In genomic region chr13:62926479-62926878, GRCm38 (mm10) we compare ENCODE assay signal across 8 mouse cellular contexts. TPM values are rescaled to one million over a fixed set of nuclear protein-coding genes. Genes with fewer than 3 reads are reported as not detected.
DNase-seq lines count a peak whose midpoint lies in the region; ATAC-seq and TF ChIP-seq lines count a peak whose summit lies in the region.

No protein-coding gene starts in this region.

- H3K4me3 ChIP-seq in cerebellum, adult 2 months (replicated peaks; ENCODE audit: insufficient read depth, low read depth, low read length), result no peak overlapping the region
- no peak overlapping the region for H3K4me3 ChIP-seq in heart, embryonic 16.5 days (ENCODE audit: low read length)

- no peak for TF ChIP-seq POLR2A in cerebellum, adult 2 months (IDR thresholded peaks at IDR 0.05; ENCODE audit: borderline replicate concordance, insufficient read depth, low read length)

- ATAC-seq in heart, embryonic 16.5 days (replicated peaks; ENCODE audit: extremely low read depth, insufficient read depth, low FRiP score), result 0 out of 2 replicates have a peak, but pooled peaks have one; percentile 49

- no peak overlapping the region for H3K9ac ChIP-seq in heart, embryonic 16.5 days (ENCODE audit: low read length)

- H3K27ac ChIP-seq in cerebellum, adult 2 months (ENCODE audit: insufficient read depth, low read length), result no peak overlapping the region
- no peak overlapping the region for H3K27ac ChIP-seq in heart, embryonic 16.5 days (ENCODE audit: low read length)

- DNase-seq in heart, adult 18-20 months, result peak; percentile 48 to 83
- DNase-seq in heart, adult 11 months, result no peak
- DNase-seq in ES-CJ7 (ENCODE audit: low read depth, low spot score), result peak; percentile 39
- DNase-seq in cerebellum, adult 2 months, result peak; percentile 4 to 19
- DNase-seq in layer of hippocampus, adult 11-12 months (ENCODE audit: low spot score), result peak; percentile 64
- DNase-seq in lung, postnatal 4 days, result peak; percentile 35 to 69
- peak; percentile 17 to 43 for DNase-seq in thymus, postnatal 10 days (ENCODE audit: low spot score in 2 of 2)

- H3K4me2 ChIP-seq in heart, embryonic 16.5 days (ENCODE audit: low read depth, low read length), result no peak overlapping the region

- H3K9me3 ChIP-seq in heart, embryonic 16.5 days (replicated peaks; ENCODE audit: control insufficient read depth, low read length), result no peaks in the 10 kb centered on the region

- H3K27me3 ChIP-seq in cerebellum, adult 2 months (ENCODE audit: control insufficient read depth, insufficient read depth, low read length), result no peaks in the 10 kb centered on the region
- H3K27me3 ChIP-seq in heart, embryonic 16.5 days (ENCODE audit: control insufficient read depth, insufficient read depth, low read length), result no peaks in the 10 kb centered on the region

- no peaks in the 10 kb centered on the region for H3K36me3 ChIP-seq in heart, embryonic 16.5 days (ENCODE audit: control insufficient read depth, insufficient read depth)

- peak; percentile 52 for TF ChIP-seq CTCF in cerebellum, adult 2 months (IDR thresholded peaks at IDR 0.05; ENCODE audit: borderline replicate concordance, insufficient read depth, low read depth, low read length)

- 94% methylated on average over 1 of the region's 1 CpGs for WGBS in cerebellum, adult 2 months
- WGBS in heart, embryonic 16.5 days, result 59% methylated on average over 1 of the region's 1 CpGs

- H3K4me1 ChIP-seq in cerebellum, adult 2 months (ENCODE audit: control insufficient read depth, insufficient read depth, low read length), result no peaks in the 10 kb centered on the region
- H3K4me1 ChIP-seq in heart, embryonic 16.5 days (ENCODE audit: control insufficient read depth, insufficient read depth, low read length), result peaks cover 6% of the 10 kb centered on the region

RNA-seq across cellular contexts. Expression of gene 2010111I01Rik, which starts 38.2 kb away (rescaled TPM):
- 10 to 100 TPM; 82.0 to 84.9 TPM for total RNA-seq in heart, adult 18-20 months (2021)
- 123 and 126 TPM in 2 replicates for polyA plus RNA-seq in cerebellum, adult 2 months (2012; rRNA removed)
- 69.8 and 71.1 TPM in 2 replicates for polyA plus RNA-seq in heart, embryonic 16.5 days (2015; fragmentation: Nextera tagmentation; extraction: Ambion mirVana)

RNA-seq across cellular contexts. Expression of gene Fbp1, which starts 38.4 kb away (rescaled TPM):
- under 1 TPM; 0.20 to 0.31 TPM for total RNA-seq in heart, adult 18-20 months (2021)
- polyA plus RNA-seq in cerebellum, adult 2 months (2012; rRNA removed), result 0.21 TPM in 1 of 2 replicates, not detected in the other
- polyA plus RNA-seq in heart, embryonic 16.5 days (2015; fragmentation: Nextera tagmentation; extraction: Ambion mirVana), result 6.5 and 7.7 TPM in 2 replicates
